ENCODE assay signal across 8 mouse cellular contexts in the genomic region with DNA sequence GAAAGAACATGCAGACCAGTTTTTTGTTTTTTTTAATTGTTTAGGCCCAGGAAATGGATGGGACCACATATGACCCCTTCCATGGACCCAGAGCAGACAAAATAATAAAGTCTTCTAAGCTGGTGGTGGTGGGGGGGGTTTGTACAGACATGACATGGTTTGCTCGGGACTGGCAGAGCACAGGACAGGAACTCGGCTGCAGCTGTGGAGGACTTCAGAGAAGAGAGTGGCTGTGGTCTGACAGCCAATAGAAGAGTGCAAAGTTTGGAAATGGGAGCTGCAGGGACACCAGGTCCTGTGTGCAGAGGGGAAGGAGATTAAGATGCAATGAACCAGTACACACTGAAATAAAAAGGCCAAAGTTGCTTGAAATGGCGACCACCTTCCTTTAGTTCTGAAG. TPM values are rescaled to one million over a fixed set of nuclear protein-coding genes. Genes with fewer than 3 reads are reported as not detected.
DNase-seq lines count a peak whose midpoint lies in the region; ATAC-seq and TF ChIP-seq lines count a peak whose summit lies in the region.

No protein-coding gene starts in this region.

- no peak for TF ChIP-seq CTCF in gastrocnemius, adult 2 months (IDR thresholded peaks at IDR 0.05)
- TF ChIP-seq CTCF in lung, embryonic 14.5 days (IDR thresholded peaks at IDR 0.05; ENCODE audit: low read depth) = no peak

- H3K27ac ChIP-seq in gastrocnemius, adult 2 months = peak overlapping the region; percentile 85
- H3K27ac ChIP-seq in lung, embryonic 14.5 days (ENCODE audit: low read depth) = peak overlapping the region; percentile 86
- peak overlapping the region; percentile 81 for H3K27ac ChIP-seq in embryonic facial prominence, embryonic 10.5 days (replicated peaks)
- H3K27ac ChIP-seq in liver, embryonic 16.5 days (ENCODE audit: low read length) = peak overlapping the region; percentile 80

- no peak overlapping the region for H3K4me3 ChIP-seq in gastrocnemius, adult 2 months
- H3K4me3 ChIP-seq in lung, embryonic 14.5 days (ENCODE audit: low read depth, low read length) = no peak overlapping the region
- H3K4me3 ChIP-seq in embryonic facial prominence, embryonic 10.5 days = no peak overlapping the region
- H3K4me3 ChIP-seq in liver, embryonic 16.5 days (ENCODE audit: low read depth, low read length) = no peak overlapping the region

- peak overlapping the region; percentile 37 for H3K4me2 ChIP-seq in lung, embryonic 14.5 days
- 0 out of 2 replicates have a peak overlapping the region, but pooled peaks have one; percentile 7 for H3K4me2 ChIP-seq in liver, embryonic 16.5 days (ENCODE audit: low read depth, low read length)

- 27% methylated on average over 3 of the region's 3 CpGs for WGBS in lung, embryonic 14.5 days
- 41% methylated on average over 3 of the region's 3 CpGs for WGBS in embryonic facial prominence, embryonic 10.5 days
- WGBS in liver, embryonic 16.5 days (ENCODE audit: insufficient replicate concordance) = 28% methylated on average over 3 of the region's 3 CpGs

- H3K9me3 ChIP-seq in lung, embryonic 14.5 days (ENCODE audit: low read depth, low read length) = no peaks in the 10 kb centered on the region
- H3K9me3 ChIP-seq in embryonic facial prominence, embryonic 10.5 days = no peaks in the 10 kb centered on the region
- H3K9me3 ChIP-seq in liver, embryonic 16.5 days (replicated peaks; ENCODE audit: control insufficient read depth, low read length) = no peaks in the 10 kb centered on the region

- peaks cover 67% of the 10 kb centered on the region for H3K4me1 ChIP-seq in lung, embryonic 14.5 days (ENCODE audit: insufficient read depth)
- H3K4me1 ChIP-seq in embryonic facial prominence, embryonic 10.5 days = peaks cover 89% of the 10 kb centered on the region
- H3K4me1 ChIP-seq in liver, embryonic 16.5 days (ENCODE audit: control insufficient read depth, low read depth, low read length) = peaks cover 86% of the 10 kb centered on the region

- no peak for ATAC-seq in lung, embryonic 14.5 days (ENCODE audit: insufficient read depth)
- no peak for ATAC-seq in liver, embryonic 16.5 days (ENCODE audit: low read depth)

- no peaks in the 10 kb centered on the region for H3K27me3 ChIP-seq in lung, embryonic 14.5 days (ENCODE audit: insufficient read depth, low read length)
- no peaks in the 10 kb centered on the region for H3K27me3 ChIP-seq in embryonic facial prominence, embryonic 10.5 days (replicated peaks; ENCODE audit: low read depth, poor library complexity, severe bottlenecking)
- no peaks in the 10 kb centered on the region for H3K27me3 ChIP-seq in liver, embryonic 16.5 days (ENCODE audit: control insufficient read depth, insufficient read depth, low read depth, low read length)

- no peak for DNase-seq in gastrocnemius, adult 2 months
- DNase-seq in gastrocnemius, postnatal 25 days = no peak
- peak; percentile 26 for DNase-seq in lung, embryonic 14.5 days
- no peak for DNase-seq in lung, postnatal 4 days
- no peak for DNase-seq in embryonic facial prominence, embryonic 10.5 days (ENCODE audit: low spot score)
- no peak for DNase-seq in natural killer cell, adult 2 months (ENCODE audit: low spot score in 2 of 2)
- DNase-seq in left cerebral cortex, adult 8-10 months (ENCODE audit: low spot score in 2 of 2) = no peak

- no peaks in the 10 kb centered on the region for H3K36me3 ChIP-seq in lung, embryonic 14.5 days (ENCODE audit: insufficient read depth)
- 0 out of 2 replicates have a peak, but pooled peaks cover 4% of the 10 kb centered on the region for H3K36me3 ChIP-seq in embryonic facial prominence, embryonic 10.5 days (replicated peaks)
- no peaks in the 10 kb centered on the region for H3K36me3 ChIP-seq in liver, embryonic 16.5 days (ENCODE audit: control insufficient read depth, insufficient read depth)

- H3K9ac ChIP-seq in lung, embryonic 14.5 days = no peak overlapping the region
- H3K9ac ChIP-seq in liver, embryonic 16.5 days (ENCODE audit: low read depth, low read length) = no peak overlapping the region

- intact Hi-C loops in gastrocnemius, adult 2 months (cut with DNase I) = no loop called here

RNA-seq across cellular contexts. Expression of gene Tspan14, which starts 7.0 kb away (rescaled TPM):
- total RNA-seq in gastrocnemius, adult 2 months (2021) = 10 to 100 TPM; 11.0 to 16.8 TPM
- total RNA-seq in gastrocnemius, postnatal 25 days (2021) = 10 to 100 TPM; 10.4 to 12.3 TPM
- 104 and 105 TPM in 2 replicates for polyA plus RNA-seq in lung, embryonic 14.5 days (2014; fragmentation: Nextera tagmentation; extraction: Ambion mirVana)
- polyA plus RNA-seq in embryonic facial prominence, embryonic 10.5 days (2016; fragmentation: Nextera tagmentation; extraction: Ambion mirVana) = 88.1 and 92.5 TPM in 2 replicates
- 29.1 and 30.0 TPM in 2 replicates for polyA plus RNA-seq in liver, embryonic 16.5 days (2015; fragmentation: Nextera tagmentation; extraction: Ambion mirVana)
- total RNA-seq in left cerebral cortex, adult 8-10 months (2022) = 10 to 100 TPM; 37.0 to 49.9 (median 44.1) TPM

RNA-seq across cellular contexts. Expression of gene Fam213a, which starts 54.0 kb away (rescaled TPM):
- 10 to 100 TPM; 21.9 to 28.6 TPM for total RNA-seq in gastrocnemius, adult 2 months (2021)
- 10 to 100 TPM; 15.6 to 18.9 TPM for total RNA-seq in gastrocnemius, postnatal 25 days (2021)
- polyA plus RNA-seq in lung, embryonic 14.5 days (2014; fragmentation: Nextera tagmentation; extraction: Ambion mirVana) = 167 and 173 TPM in 2 replicates
- 36.6 and 40.1 TPM in 2 replicates for polyA plus RNA-seq in embryonic facial prominence, embryonic 10.5 days (2016; fragmentation: Nextera tagmentation; extraction: Ambion mirVana)
- polyA plus RNA-seq in liver, embryonic 16.5 days (2015; fragmentation: Nextera tagmentation; extraction: Ambion mirVana) = 92.7 and 96.5 TPM in 2 replicates
- 100 to 1,000 TPM; 121 to 133 (median 125) TPM for total RNA-seq in left cerebral cortex, adult 8-10 months (2022)

Comparison
In these comparisons a context has a peak if more than half of its experiments do, and no peak if none do; other contexts are left out.
1. RNA of gene Fam213a, which starts 54.0 kb away (total RNA-seq): 121 to 133 TPM in left cerebral cortex, adult 8-10 months; 21.9 to 28.6 TPM in gastrocnemius, adult 2 months and 15.6 to 18.9 TPM in gastrocnemius, postnatal 25 days; every median in the first group is over 4 times any median in the second.
2. Peak in every context shown above with its lines, with median percentiles within 50 percentile points of each other: H3K27ac ChIP-seq.